9 mouse cellular contexts compared by ENCODE assay signal in the genomic region with DNA sequence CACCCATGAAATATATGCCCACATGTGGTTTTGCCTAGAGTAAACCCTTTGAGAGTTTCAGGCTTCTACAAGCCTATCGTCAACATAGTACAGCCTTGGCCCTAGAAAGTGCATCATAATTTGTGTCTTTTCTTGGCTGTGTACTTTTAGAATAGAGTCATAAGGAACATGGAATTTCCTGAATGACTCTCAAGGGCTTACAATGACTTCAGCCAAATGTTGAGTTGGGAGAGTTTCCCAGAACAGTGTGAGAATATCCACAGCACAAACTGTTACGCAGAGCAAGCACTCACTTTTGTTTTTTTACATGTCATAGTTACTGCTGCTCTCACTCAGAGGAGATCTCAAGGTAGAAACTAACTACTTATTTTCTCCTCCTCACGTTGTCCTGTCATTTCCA.
DNase-seq lines count a peak whose midpoint lies in the region; ATAC-seq and TF ChIP-seq lines count a peak whose summit lies in the region.
"Had no signal": no experiment of that assay in that cellular context is flagged by ENCODE, and none has a peak within 500 bp of the region (broad histone marks: within the 10 kb centered on the region; RNA-seq: fewer than 3 reads in every experiment).

No protein-coding gene starts in this region.

- no peak overlapping the region for H3K4me2 ChIP-seq in forebrain, postnatal 0 days (ENCODE audit: low read depth)
- H3K4me2 ChIP-seq in forebrain, embryonic 13.5 days: no peak overlapping the region
- H3K4me2 ChIP-seq in heart, embryonic 13.5 days: no peak overlapping the region
- no peak overlapping the region for H3K4me2 ChIP-seq in lung, embryonic 15.5 days
- no peak overlapping the region for H3K4me2 ChIP-seq in midbrain, embryonic 15.5 days
- H3K4me2 ChIP-seq: neural tube, embryonic 13.5 days had no signal

- no peak overlapping the region for H3K9ac ChIP-seq in forebrain, postnatal 0 days
- H3K9ac ChIP-seq in forebrain, embryonic 13.5 days: no peak overlapping the region
- no peak overlapping the region for H3K9ac ChIP-seq in heart, embryonic 13.5 days
- no peak overlapping the region for H3K9ac ChIP-seq in lung, embryonic 15.5 days
- H3K9ac ChIP-seq in midbrain, embryonic 15.5 days: no peak overlapping the region
- H3K9ac ChIP-seq: neural tube, embryonic 13.5 days had no signal

- no peak overlapping the region for H3K27ac ChIP-seq in forebrain, postnatal 0 days (ENCODE audit: low read depth, low read length)
- no peak overlapping the region for H3K27ac ChIP-seq in forebrain, embryonic 13.5 days
- peak overlapping the region; percentile 65 for H3K27ac ChIP-seq in heart, embryonic 13.5 days (replicated peaks)
- peak overlapping the region; percentile 29 for H3K27ac ChIP-seq in lung, embryonic 15.5 days
- H3K27ac ChIP-seq in midbrain, embryonic 15.5 days: no peak overlapping the region
- H3K27ac ChIP-seq: neural tube, embryonic 13.5 days had no signal

- no peaks in the 10 kb centered on the region for H3K27me3 ChIP-seq in forebrain, postnatal 0 days (ENCODE audit: insufficient read depth, low read length)
- no peaks in the 10 kb centered on the region for H3K27me3 ChIP-seq in forebrain, embryonic 13.5 days
- H3K27me3 ChIP-seq in heart, embryonic 13.5 days (replicated peaks): no peaks in the 10 kb centered on the region
- H3K27me3 ChIP-seq in lung, embryonic 15.5 days: no peaks in the 10 kb centered on the region
- H3K27me3 ChIP-seq in midbrain, embryonic 15.5 days (replicated peaks): no peaks in the 10 kb centered on the region
- H3K27me3 ChIP-seq: neural tube, embryonic 13.5 days had no signal

- H3K9me3 ChIP-seq in forebrain, postnatal 0 days (ENCODE audit: low read length): no peaks in the 10 kb centered on the region
- no peaks in the 10 kb centered on the region for H3K9me3 ChIP-seq in forebrain, embryonic 13.5 days (replicated peaks)
- H3K9me3 ChIP-seq in heart, embryonic 13.5 days: no peaks in the 10 kb centered on the region
- no peaks in the 10 kb centered on the region for H3K9me3 ChIP-seq in lung, embryonic 15.5 days
- H3K9me3 ChIP-seq in midbrain, embryonic 15.5 days: no peaks in the 10 kb centered on the region
- H3K9me3 ChIP-seq: neural tube, embryonic 13.5 days had no signal

- H3K36me3 ChIP-seq in forebrain, postnatal 0 days (ENCODE audit: insufficient read depth): no peaks in the 10 kb centered on the region
- H3K36me3 ChIP-seq in forebrain, embryonic 13.5 days (ENCODE audit: poor library complexity, severe bottlenecking): no peaks in the 10 kb centered on the region
- no peaks in the 10 kb centered on the region for H3K36me3 ChIP-seq in heart, embryonic 13.5 days
- no peaks in the 10 kb centered on the region for H3K36me3 ChIP-seq in lung, embryonic 15.5 days
- H3K36me3 ChIP-seq in midbrain, embryonic 15.5 days (replicated peaks): no peaks in the 10 kb centered on the region
- H3K36me3 ChIP-seq: neural tube, embryonic 13.5 days had no signal

- WGBS in forebrain, postnatal 0 days: 69% methylated on average over 3 of the region's 3 CpGs
- 85% methylated on average over 3 of the region's 3 CpGs for WGBS in forebrain, embryonic 13.5 days
- WGBS in heart, embryonic 13.5 days: 61% methylated on average over 3 of the region's 3 CpGs
- 37% methylated on average over 3 of the region's 3 CpGs for WGBS in lung, embryonic 15.5 days
- 87% methylated on average over 3 of the region's 3 CpGs for WGBS in midbrain, embryonic 15.5 days

- peak; percentile 47 for DNase-seq in forebrain, postnatal 0 days
- peak; percentile 39 for DNase-seq in 3T3-L1 (ENCODE audit: low read depth, low spot score)
- DNase-seq in urinary bladder, adult 18-20 months (ENCODE audit: low spot score in 2 of 2): no peak
- DNase-seq in spleen, postnatal 36 days (ENCODE audit: low spot score in 2 of 2): no peak

- peak; percentile 64 for ATAC-seq in forebrain, postnatal 0 days
- ATAC-seq in forebrain, embryonic 13.5 days: no peak
- no peak for ATAC-seq in heart, embryonic 13.5 days (ENCODE audit: extremely low read depth, insufficient number of reproducible peaks, low FRiP score, low TSS enrichment)
- peak; percentile 72; the same call in 1 of the 2 replicates for ATAC-seq in lung, embryonic 15.5 days (ENCODE audit: borderline replicate concordance, extremely low read depth, low FRiP score, low TSS enrichment)
- ATAC-seq in midbrain, embryonic 15.5 days (replicated peaks): no peak

- no peak for TF ChIP-seq CTCF in forebrain, postnatal 0 days (IDR thresholded peaks at IDR 0.05; ENCODE audit: low read depth)

- H3K4me1 ChIP-seq in forebrain, postnatal 0 days (ENCODE audit: insufficient read depth): no peaks in the 10 kb centered on the region
- H3K4me1 ChIP-seq in forebrain, embryonic 13.5 days: no peaks in the 10 kb centered on the region
- H3K4me1 ChIP-seq in heart, embryonic 13.5 days: peaks cover 32% of the 10 kb centered on the region
- peaks cover 18% of the 10 kb centered on the region; the same call in 1 of the 2 replicates for H3K4me1 ChIP-seq in lung, embryonic 15.5 days
- H3K4me1 ChIP-seq in midbrain, embryonic 15.5 days: no peaks in the 10 kb centered on the region
- H3K4me1 ChIP-seq: neural tube, embryonic 13.5 days had no signal

- H3K4me3 ChIP-seq in forebrain, postnatal 0 days (ENCODE audit: low read depth, low read length): no peak overlapping the region
- no peak overlapping the region for H3K4me3 ChIP-seq in forebrain, embryonic 13.5 days
- no peak overlapping the region for H3K4me3 ChIP-seq in heart, embryonic 13.5 days
- no peak overlapping the region for H3K4me3 ChIP-seq in lung, embryonic 15.5 days
- H3K4me3 ChIP-seq in midbrain, embryonic 15.5 days: no peak overlapping the region
- H3K4me3 ChIP-seq: neural tube, embryonic 13.5 days had no signal

Comparison
In these comparisons a context has a peak if more than half of its experiments do, and no peak if none do; other contexts are left out.
1. ATAC-seq: peak in forebrain, postnatal 0 days (single experiment) and lung, embryonic 15.5 days (single experiment); none in forebrain, embryonic 13.5 days (single experiment), heart, embryonic 13.5 days (single experiment) and midbrain, embryonic 15.5 days (single experiment).
2. DNase-seq: peak in forebrain, postnatal 0 days (single experiment) and 3T3-L1 (single experiment); none in urinary bladder, adult 18-20 months (0 of 2) and spleen, postnatal 36 days (0 of 2).
3. H3K27ac ChIP-seq: peak in heart, embryonic 13.5 days (single experiment) and lung, embryonic 15.5 days (single experiment); none in forebrain, postnatal 0 days (single experiment), forebrain, embryonic 13.5 days (single experiment) and midbrain, embryonic 15.5 days (single experiment).